Mouse (Mus musculus) megakaryocyte, embryonic 14.5 days (primary cell): ENCODE measurements at regions not wholly inside any gene's neighbourhood (a gene's known extent, or its start where the extent isn't known, plus 50 kb on each side); places are given as distances from the start of the nearest gene placed in this dataset.

Experiments used
- H3K27me3 ChIP-seq: replicated peaks from 2 replicates; pipeline ENCODE3; 2012; ENCODE audit warnings: inconsistent platforms
- H3K36me3 ChIP-seq: replicated peaks from 2 replicates; pipeline ENCODE3; 2012; ENCODE audit warnings: low read length, inconsistent platforms, mixed read lengths
- H3K4me1 ChIP-seq: 2 replicates; pipeline ENCODE4 v1.6.1; 2012; ENCODE audit warnings: inconsistent platforms
- H3K4me3 ChIP-seq: replicated peaks from 2 replicates; pipeline ENCODE3; 2012; ENCODE audit warnings: moderate library complexity, mild to moderate bottlenecking, inconsistent platforms
- H3K9me3 ChIP-seq: 2 replicates; pipeline ENCODE4 v1.6.1; 2012; ENCODE audit warnings: inconsistent platforms
- FLI1 ChIP-seq: IDR thresholded peaks from 2 replicates; pipeline ENCODE4 v1.6.1; 2012; ENCODE audit warnings: low read length, inconsistent platforms, mixed read lengths
- GATA1 ChIP-seq: IDR thresholded peaks from 3 replicates; pipeline ENCODE4 v1.6.1; 2012; ENCODE audit warnings: mixed read lengths, low read length, inconsistent platforms, borderline replicate concordance

GRCm38 (mm10) chr10:21235172-21235571 is 60.6 kb upstream of the Hbs1l start:
- Histone ChIP-seq H3K9me3 (no peaks in the 10 kb centered on the region), H3K4me3 (no peak overlapping the region), H3K27me3 (no peaks in the 10 kb centered on the region), H3K36me3 (no peaks in the 10 kb centered on the region), H3K4me1 (peaks cover 7% of the 10 kb centered on the region)
- TF ChIP-seq GATA1 (no peak), FLI1 (no peak)

GRCm38 (mm10) chr10:21237000-21237399 is 58.8 kb upstream of the Hbs1l start:
- Histone ChIP-seq H3K4me3 (no peak overlapping the region), H3K27me3 (no peaks in the 10 kb centered on the region), H3K36me3 (no peaks in the 10 kb centered on the region), H3K9me3 (no peaks in the 10 kb centered on the region), H3K4me1 (peaks cover 14% of the 10 kb centered on the region)
- TF ChIP-seq FLI1 (no peak), GATA1 (no peak)

DNA sequence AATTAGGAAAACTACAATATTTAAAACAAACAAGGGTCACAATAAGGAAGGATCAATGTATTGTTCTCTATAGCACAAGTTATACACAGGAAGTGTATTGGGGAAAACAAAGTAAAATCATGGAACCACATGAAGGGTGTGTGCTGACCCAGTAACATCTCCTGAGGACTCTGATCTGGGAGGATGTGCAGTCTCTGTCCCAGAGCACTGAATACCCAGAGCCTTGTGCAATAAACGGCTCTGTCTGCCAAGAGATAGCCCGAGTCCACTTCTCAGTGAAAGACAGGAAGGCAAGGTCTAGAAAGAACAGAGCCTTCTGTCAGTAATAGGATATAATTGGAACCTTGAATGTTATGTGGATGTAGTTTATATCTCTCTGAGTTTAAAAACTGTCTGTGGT is 56.3 kb upstream of the Hbs1l start:
- TF ChIP-seq FLI1 (no peak), GATA1 (no peak)
- Histone ChIP-seq H3K36me3 (no peaks in the 10 kb centered on the region), H3K9me3 (no peaks in the 10 kb centered on the region), H3K27me3 (no peaks in the 10 kb centered on the region), H3K4me3 (no peak overlapping the region), H3K4me1 (peaks cover 17% of the 10 kb centered on the region)

DNA sequence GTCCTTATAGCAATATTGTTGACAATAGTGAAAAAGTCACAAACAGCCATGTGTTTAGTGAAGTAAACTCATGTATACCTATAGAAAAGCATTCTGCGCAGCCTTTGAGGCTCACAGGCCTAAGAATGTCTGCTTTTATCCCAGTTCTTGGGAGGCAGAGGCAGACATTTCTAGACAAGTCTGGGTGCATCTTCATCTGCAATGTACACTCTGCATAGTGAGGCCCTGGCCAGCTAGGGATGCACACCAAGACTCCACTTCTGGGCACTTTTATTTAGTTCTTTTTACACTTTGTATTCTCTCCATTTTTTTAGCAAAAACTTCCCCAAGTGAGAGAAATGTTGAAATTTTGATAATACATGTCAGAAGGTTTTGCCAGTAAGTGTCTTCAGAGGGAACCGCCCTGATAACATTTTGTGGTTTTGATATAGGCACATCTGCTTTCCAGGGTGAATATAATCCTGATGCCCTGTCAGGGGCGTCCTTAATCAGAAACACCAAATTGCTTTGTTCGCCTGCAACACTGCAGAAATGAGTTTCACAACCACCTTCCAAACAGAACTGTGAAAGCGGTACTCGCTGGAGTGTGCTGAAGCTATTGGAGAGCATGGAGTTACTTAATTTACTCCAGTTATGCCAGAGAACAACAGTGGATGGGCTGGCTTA is 54.1 kb upstream of the Hbs1l start:
- Histone ChIP-seq H3K36me3 (no peaks in the 10 kb centered on the region), H3K27me3 (no peaks in the 10 kb centered on the region), H3K9me3 (no peaks in the 10 kb centered on the region), H3K4me1 (peaks cover 18% of the 10 kb centered on the region), H3K4me3 (no peak overlapping the region)
- no peak for TF ChIP-seq GATA1
- TF ChIP-seq FLI1, result no peak

- TF ChIP-seq FLI1 (no peak), GATA1 (no peak)
- H3K9me3 ChIP-seq, result no peaks in the 10 kb centered on the region
- H3K36me3 ChIP-seq, result no peaks in the 10 kb centered on the region
- H3K27me3 ChIP-seq, result no peaks in the 10 kb centered on the region
- H3K4me1 ChIP-seq, result peaks cover 18% of the 10 kb centered on the region
- H3K4me3 ChIP-seq, result no peak overlapping the region
Observed at GRCm38 (mm10) chr10:21242471-21243231, 53.1 kb upstream of the Hbs1l start.

- H3K9me3 ChIP-seq, result no peaks in the 10 kb centered on the region
- H3K4me3 ChIP-seq, result no peak overlapping the region
- H3K36me3 ChIP-seq, result no peaks in the 10 kb centered on the region
- TF ChIP-seq GATA1 (no peak), FLI1 (no peak)
- no peaks in the 10 kb centered on the region for H3K27me3 ChIP-seq
- peaks cover 18% of the 10 kb centered on the region for H3K4me1 ChIP-seq
Observed at GRCm38 (mm10) chr10:21244849-21245453, 50.8 kb upstream of the Hbs1l start.

DNA sequence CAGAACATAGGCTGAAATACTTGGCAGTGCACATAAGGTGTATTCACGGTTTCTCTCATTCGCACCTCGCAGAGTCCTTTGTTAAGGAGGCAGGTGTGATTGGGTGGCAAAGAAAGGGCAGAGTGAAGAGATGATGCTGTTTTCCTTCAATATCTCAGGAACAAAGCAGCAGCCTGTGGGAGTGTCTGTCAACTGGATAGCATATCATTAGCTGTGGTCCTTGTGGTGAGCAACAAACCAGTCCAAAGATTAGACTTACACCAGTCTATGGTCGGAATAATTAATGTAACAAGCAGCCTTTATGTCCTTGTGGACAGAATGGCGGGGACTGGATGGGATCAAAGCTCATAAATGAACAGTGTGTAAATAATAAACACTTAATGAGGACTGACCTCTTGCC is 50.2 kb upstream of the Hbs1l start:
- no peaks in the 10 kb centered on the region for H3K27me3 ChIP-seq
- TF ChIP-seq GATA1 (no peak), FLI1 (no peak)
- H3K4me1 ChIP-seq, result peaks cover 18% of the 10 kb centered on the region
- no peaks in the 10 kb centered on the region for H3K9me3 ChIP-seq
- no peak overlapping the region for H3K4me3 ChIP-seq
- H3K36me3 ChIP-seq, result no peaks in the 10 kb centered on the region
